Mouse (Mus musculus) ES-Bruce4 (cell line): ENCODE measurements around the gene Slc12a9. TPM values are rescaled to one million over a fixed set of nuclear protein-coding genes. Genes with fewer than 3 reads are reported as not detected.

Experiments used
- H3K27ac ChIP-seq: 2 replicates; pipeline ENCODE4 v1.5.1; 2012; ENCODE audit warnings: low read length, inconsistent platforms; ENCODE audit not compliant: insufficient read depth
- H3K27me3 ChIP-seq: 2 replicates; pipeline ENCODE4 v1.6.1; 2012; ENCODE audit warnings: mild to moderate bottlenecking, low read length, inconsistent platforms; ENCODE audit not compliant: control insufficient read depth, poor library complexity, insufficient read depth, severe bottlenecking
- H3K36me3 ChIP-seq: 2 replicates; pipeline ENCODE4 v1.6.1; 2012; ENCODE audit warnings: inconsistent platforms, mild to moderate bottlenecking, low read length, moderate library complexity; ENCODE audit not compliant: control insufficient read depth, poor library complexity, insufficient read depth, severe bottlenecking
- H3K4me1 ChIP-seq: one replicate; pipeline ENCODE4 v1.8.1; 2011; ENCODE audit warnings: low read length; ENCODE audit not compliant: control insufficient read depth, insufficient read depth
- H3K4me3 ChIP-seq: 2 replicates; pipeline ENCODE4 v1.5.1; 2011; ENCODE audit warnings: low read depth, mild to moderate bottlenecking, low read length
- H3K9ac ChIP-seq: 2 replicates; pipeline ENCODE4 v1.6.1; 2012; ENCODE audit warnings: low read depth, mild to moderate bottlenecking, inconsistent platforms; ENCODE audit not compliant: poor library complexity, severe bottlenecking
- H3K9me3 ChIP-seq: replicated peaks from 2 replicates; pipeline ENCODE4 v1.6.1; 2012; ENCODE audit warnings: mild to moderate bottlenecking, low read length, inconsistent platforms; ENCODE audit not compliant: control insufficient read depth, poor library complexity, insufficient read depth, severe bottlenecking
- CTCF ChIP-seq: IDR thresholded peaks from one replicate; pipeline ENCODE4 v1.8.1; 2011; ENCODE audit warnings: low read depth, low read length
- EP300 ChIP-seq: IDR thresholded peaks from 2 replicates; pipeline ENCODE4 v1.6.1; 2011; ENCODE audit warnings: low read depth, low read length; ENCODE audit not compliant: insufficient read depth
- POLR2A ChIP-seq: IDR thresholded peaks from one replicate; pipeline ENCODE4 v1.8.1; 2011; ENCODE audit warnings: low read length; ENCODE audit not compliant: insufficient read depth
- polyA plus RNA-seq: library from polyadenylated mRNA; stranded (reverse); fragments of >200 nt; gene quantifications from 2 replicates; pipeline ENCODE4 v1.2.4, GENCODE M21; 2011; ENCODE audit warnings: low read depth; ENCODE audit not compliant: missing spikeins, insufficient read depth, insufficient read length

The Slc12a9 gene
- polyA plus RNA-seq, 1 experiment: 8.8 TPM

DNA sequence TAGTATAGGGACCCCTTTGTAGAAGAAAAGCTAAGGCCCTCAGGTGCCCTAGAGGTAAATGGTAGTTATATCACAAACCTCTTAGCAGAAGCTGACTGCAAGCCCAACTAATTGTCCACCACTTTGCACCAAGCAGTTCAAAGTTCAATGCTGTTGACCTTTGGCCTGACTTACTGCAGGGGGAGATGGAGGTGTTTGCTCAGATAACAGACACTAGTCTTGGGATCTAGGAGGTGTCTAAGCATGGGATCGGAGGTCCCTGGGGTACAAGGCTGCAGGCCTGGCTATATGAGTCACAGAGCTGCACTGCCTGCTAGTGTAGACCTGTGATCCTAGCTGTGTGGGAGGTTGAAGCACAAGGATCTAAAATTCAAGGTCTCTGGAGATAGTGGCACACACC lies 14.8 kb downstream of the Slc12a9 start:
- TF ChIP-seq CTCF (no peak), POLR2A (no peak), EP300 (no peak)
- no peaks in the 10 kb centered on the region for H3K9me3 ChIP-seq
- no peak overlapping the region for H3K4me3 ChIP-seq
- H3K36me3 ChIP-seq: no peaks in the 10 kb centered on the region
- no peak overlapping the region for H3K27ac ChIP-seq
- H3K4me1 ChIP-seq: no peaks in the 10 kb centered on the region
- H3K9ac ChIP-seq: no peak overlapping the region
- no peaks in the 10 kb centered on the region for H3K27me3 ChIP-seq

GRCm38 (mm10) chr5:137317361-137317760 lies 16.0 kb downstream of the Slc12a9 start:
- H3K36me3 ChIP-seq: no peaks in the 10 kb centered on the region

DNA sequence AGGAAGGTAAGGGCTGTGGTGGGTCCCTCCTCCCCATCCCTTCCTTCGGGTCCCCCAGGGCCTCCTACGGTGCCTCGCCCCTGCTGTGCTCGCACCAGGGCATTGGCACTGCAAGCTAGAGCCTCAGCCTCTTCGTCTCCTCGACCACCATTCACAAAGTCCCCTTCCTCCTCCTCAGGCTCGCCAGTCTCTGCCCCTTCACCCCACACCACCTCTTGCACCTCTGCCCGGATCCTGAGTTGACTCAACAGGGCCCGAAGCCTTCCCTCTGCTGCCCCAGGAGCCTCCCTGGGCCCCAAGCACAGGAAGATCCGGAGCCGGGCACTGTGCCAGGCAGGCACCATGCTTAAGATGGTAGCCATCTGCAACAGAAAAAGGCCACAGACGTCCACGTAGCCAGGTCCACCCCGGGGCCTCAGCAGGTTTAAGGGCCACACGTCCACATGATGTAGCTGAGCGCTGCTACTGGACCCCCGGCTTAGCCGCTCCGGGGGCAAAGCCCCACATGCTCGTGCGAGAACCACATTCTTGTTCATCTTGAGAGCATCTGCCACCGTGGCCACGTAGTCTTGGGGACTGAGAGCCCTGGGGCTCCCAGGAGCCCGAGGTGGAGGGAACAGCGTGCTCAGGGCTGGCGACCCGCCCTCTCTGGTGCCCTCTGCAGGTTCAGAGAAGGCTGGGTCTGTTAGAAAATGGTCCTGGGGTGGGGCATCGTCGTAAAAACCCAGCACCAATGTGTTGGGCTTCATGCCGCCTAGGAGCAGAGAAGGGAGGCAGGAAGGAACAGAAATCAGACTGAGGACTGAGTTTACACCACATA lies 18.1 kb downstream of the Slc12a9 start:
- H3K27ac ChIP-seq: no peak overlapping the region
- peaks cover 5% of the 10 kb centered on the region for H3K4me1 ChIP-seq
- no peaks in the 10 kb centered on the region for H3K9me3 ChIP-seq
- H3K9ac ChIP-seq: peak overlapping the region; percentile 81
- H3K4me3 ChIP-seq: peak overlapping the region; percentile 80
- H3K27me3 ChIP-seq: no peaks in the 10 kb centered on the region
- 0 out of 2 replicates have a peak, but pooled peaks cover 3% of the 10 kb centered on the region for H3K36me3 ChIP-seq
- no peak for TF ChIP-seq EP300
- peak; percentile 73 for TF ChIP-seq CTCF

More at GRCm38 (mm10) chr5:137317361-137317760, 16.0 kb downstream of the Slc12a9 start:
- no peaks in the 10 kb centered on the region for H3K9me3 ChIP-seq
- no peak overlapping the region for H3K4me3 ChIP-seq
- no peaks in the 10 kb centered on the region for H3K27me3 ChIP-seq
- no peak for TF ChIP-seq POLR2A
- H3K27ac ChIP-seq: no peak overlapping the region
- H3K4me1 ChIP-seq: peaks cover 5% of the 10 kb centered on the region
- H3K9ac ChIP-seq: no peak overlapping the region

GRCm38 (mm10) chr5:137314193-137315083 lies 19.0 kb downstream of the Slc12a9 start, which contains the start of gene Trip6:
Gene Trip6, minus strand, starts transcription at chr5:137314404.
- H3K36me3 ChIP-seq: peaks cover 11% of the 10 kb centered on the region
- peak; percentile 35; the same call in 1 of the 2 replicates for TF ChIP-seq EP300
- TF ChIP-seq CTCF: no peak
- no peak for TF ChIP-seq POLR2A
- peaks cover 5% of the 10 kb centered on the region for H3K4me1 ChIP-seq
- H3K4me3 ChIP-seq: peak within 1 kb of the TSS; percentile 80
- H3K9me3 ChIP-seq: no peaks in the 10 kb centered on the region
- no peaks in the 10 kb centered on the region for H3K27me3 ChIP-seq
- peak within 1 kb of the TSS; percentile 81 for H3K9ac ChIP-seq
- peak within 1 kb of the TSS; percentile 48 for H3K27ac ChIP-seq

GRCm38 (mm10) chr5:137313466-137314192 lies 19.8 kb downstream of the Slc12a9 start:
- TF ChIP-seq EP300 (no peak), CTCF (no peak)
- peaks cover 5% of the 10 kb centered on the region for H3K4me1 ChIP-seq
- no peaks in the 10 kb centered on the region for H3K9me3 ChIP-seq
- no peaks in the 10 kb centered on the region for H3K27me3 ChIP-seq
- peak overlapping the region; percentile 80 for H3K4me3 ChIP-seq
- peaks cover 18% of the 10 kb centered on the region for H3K36me3 ChIP-seq
- peak overlapping the region; percentile 48 for H3K27ac ChIP-seq
- H3K9ac ChIP-seq: peak overlapping the region; percentile 81
